Mouse (Mus musculus) frontal cortex, postnatal 25 days (tissue): ENCODE data around the gene Hipk2.
A peak's percentile ranks its signal among the peaks of the same experiment; 100 is the strongest.
"Not testable (repeated sequence)": the region's sequence is repeated elsewhere in the genome, so short reads cannot be mapped to it uniquely, and the experiment has no call there.

Experiments
- DNase-seq, 2 experiments: peaks; one replicate each; pipeline ENCODE4 v3.0.0; 2022; ENCODE audit warnings: low spot score in 2 of 2

Gene Hipk2

DNA sequence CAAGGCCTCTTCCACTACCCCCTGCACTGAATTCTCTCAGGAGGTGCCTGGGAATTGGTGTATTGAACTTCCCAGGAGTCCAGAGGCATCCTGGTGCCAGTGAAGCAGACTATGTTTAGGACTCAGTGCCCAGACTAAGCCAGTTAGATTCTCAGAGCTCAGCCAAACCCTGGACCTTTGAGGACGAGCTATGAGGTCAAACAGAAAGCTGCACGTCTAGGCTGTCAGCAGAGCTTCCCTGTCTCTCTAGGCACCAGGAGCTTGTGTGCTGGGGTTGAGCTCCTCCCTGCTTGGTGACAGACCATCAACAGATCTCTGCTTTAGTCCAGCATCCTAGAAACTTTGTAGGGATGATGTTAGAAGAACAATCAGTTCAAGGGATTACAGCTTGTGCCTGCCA, 174.5 kb downstream of the Hipk2 start:
- no peak for DNase-seq

DNA sequence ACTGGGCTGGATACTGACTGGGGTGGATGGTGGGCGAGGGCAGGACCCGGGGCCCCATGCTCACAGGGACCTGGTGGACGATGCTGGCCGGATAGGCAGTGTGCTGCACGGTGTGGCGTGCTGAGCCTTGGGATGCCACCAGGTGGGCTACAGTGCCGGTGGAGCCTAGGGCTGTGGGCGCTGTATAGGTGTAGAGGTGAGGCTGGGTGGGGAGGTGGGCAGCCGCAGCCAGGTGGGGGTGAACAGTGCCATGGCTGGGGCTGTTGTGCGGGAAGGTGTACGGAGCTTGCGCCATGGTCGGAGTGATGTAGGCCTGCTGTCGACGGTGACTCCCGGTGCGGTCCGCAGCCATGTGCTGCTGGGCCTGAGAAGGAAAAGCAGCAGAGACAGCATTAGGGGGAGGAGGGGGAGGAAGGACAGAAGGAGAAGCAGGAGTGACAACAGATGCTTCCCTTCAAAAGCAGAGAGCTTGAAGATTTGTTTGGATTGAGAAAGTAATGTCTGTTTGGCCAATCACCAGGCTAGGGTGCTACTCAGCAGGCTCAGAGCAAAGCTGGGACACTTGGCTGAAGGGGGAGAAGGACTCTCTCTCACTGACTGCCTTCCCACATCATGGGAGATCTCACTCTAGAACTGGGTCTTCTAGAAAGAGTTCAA, 177.6 kb downstream of the Hipk2 start:
- no peak for DNase-seq

- no peak for DNase-seq
These were observed 179.4 kb downstream of the Hipk2 start for GRCm38 (mm10) chr6:38696570-38696969.

DNA sequence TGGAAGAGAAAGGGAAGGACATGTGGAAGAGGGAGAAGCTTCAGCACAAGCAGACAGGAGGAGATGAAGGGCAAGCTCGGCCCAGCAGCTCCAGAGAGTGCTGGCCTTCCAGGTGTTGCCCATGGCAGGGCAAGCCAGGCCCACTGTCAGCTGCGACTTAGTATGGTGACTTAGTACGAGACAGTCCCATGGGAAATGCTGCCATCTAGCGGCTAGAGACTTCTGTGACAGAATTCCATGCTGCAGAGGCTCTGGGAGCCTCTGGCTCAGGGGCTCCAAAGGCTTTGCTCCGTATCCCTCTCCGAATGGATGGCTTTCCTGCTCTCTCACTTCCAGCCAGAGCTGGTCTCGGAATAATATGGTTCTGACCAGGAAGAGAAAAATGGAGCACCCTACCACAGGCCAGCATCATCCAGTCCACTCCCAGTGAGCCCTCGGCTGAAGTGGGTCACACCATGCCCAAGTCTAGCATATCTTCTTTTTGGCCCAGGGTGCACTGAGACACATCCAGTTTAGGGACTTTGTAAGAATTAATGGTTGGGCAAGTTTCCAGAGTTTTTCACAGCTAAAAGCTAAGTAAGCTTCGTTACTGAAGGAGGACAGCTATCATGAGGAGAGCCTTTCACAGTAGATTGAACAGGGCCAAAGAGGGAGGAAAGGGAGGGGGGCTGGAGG, 180.4 kb downstream of the Hipk2 start:
- DNase-seq, result peak; percentile 72 to 78

DNA sequence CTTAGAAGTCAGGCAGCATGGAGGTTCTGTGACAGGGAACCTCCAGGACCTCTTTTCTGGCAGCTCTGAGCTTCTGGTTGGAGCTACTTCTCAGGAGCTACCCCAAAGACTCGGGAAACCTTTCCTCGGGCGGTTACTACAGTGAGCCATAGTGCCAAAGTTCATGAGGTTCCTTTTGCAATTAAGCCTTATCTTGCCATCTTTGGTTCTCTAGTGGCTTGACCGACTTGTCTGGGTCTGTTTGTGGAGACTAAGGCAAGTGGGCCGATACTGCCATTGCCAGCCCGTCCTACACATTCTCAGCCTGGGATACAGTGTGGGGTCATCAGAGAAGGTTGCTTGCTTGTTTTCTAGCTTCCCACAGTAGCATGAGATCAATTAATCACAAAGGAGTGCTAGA, 183.4 kb downstream of the Hipk2 start:
- no peak for DNase-seq

GRCm38 (mm10) chr6:38691052-38691451, 184.9 kb downstream of the Hipk2 start:
- no peak for DNase-seq

DNA sequence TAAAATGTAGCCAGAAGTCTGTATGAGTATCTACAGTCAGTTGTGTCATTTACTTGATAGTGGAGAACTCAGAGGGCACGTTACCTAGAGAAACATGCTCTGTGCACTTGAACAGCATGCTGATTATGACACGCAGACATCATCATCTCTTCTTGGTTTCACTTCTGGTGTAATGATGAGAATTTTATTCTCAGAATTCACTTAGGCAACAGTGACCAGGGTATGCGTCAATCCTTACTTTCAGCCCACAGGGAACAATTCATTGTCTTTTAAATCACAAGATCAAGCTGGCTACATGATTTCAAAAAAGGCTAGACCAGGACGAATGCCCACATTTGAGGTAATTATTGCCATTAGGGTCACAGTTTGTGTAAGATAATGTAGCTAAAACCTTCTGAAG, 185.3 kb downstream of the Hipk2 start:
- no peak for DNase-seq

GRCm38 (mm10) chr6:38688841-38689240, 187.1 kb downstream of the Hipk2 start:
- DNase-seq, result no peak

GRCm38 (mm10) chr6:38687216-38687615, 188.7 kb downstream of the Hipk2 start:
- DNase-seq, result no peak

- no peak for DNase-seq
These were observed 193.4 kb downstream of the Hipk2 start for GRCm38 (mm10) chr6:38682532-38682931.

GRCm38 (mm10) chr6:38677629-38678028, 198.3 kb downstream of the Hipk2 start:
- no peak for DNase-seq

GRCm38 (mm10) chr6:38676723-38677122, 199.2 kb downstream of the Hipk2 start:
- DNase-seq, result no peak

- DNase-seq, result no peak
These were observed 199.7 kb downstream of the Hipk2 start for GRCm38 (mm10) chr6:38676217-38676616.

- DNase-seq, result no peak
These were observed 204.0 kb downstream of the Hipk2 start for GRCm38 (mm10) chr6:38672011-38672410.

GRCm38 (mm10) chr6:38671270-38671669, 204.7 kb downstream of the Hipk2 start:
- DNase-seq, result no peak

GRCm38 (mm10) chr6:38670488-38670887, 205.5 kb downstream of the Hipk2 start:
- not testable (repeated sequence) for DNase-seq

GRCm38 (mm10) chr6:38669580-38669979, 206.4 kb downstream of the Hipk2 start:
- DNase-seq, result no peak

GRCm38 (mm10) chr6:38662714-38663615, 213.0 kb downstream of the Hipk2 start, which contains the start of gene Clec2l:
Clec2l (plus strand) TSS chr6:38663069.
- peak in 1 of 2 experiments; percentile 27 for DNase-seq

DNA sequence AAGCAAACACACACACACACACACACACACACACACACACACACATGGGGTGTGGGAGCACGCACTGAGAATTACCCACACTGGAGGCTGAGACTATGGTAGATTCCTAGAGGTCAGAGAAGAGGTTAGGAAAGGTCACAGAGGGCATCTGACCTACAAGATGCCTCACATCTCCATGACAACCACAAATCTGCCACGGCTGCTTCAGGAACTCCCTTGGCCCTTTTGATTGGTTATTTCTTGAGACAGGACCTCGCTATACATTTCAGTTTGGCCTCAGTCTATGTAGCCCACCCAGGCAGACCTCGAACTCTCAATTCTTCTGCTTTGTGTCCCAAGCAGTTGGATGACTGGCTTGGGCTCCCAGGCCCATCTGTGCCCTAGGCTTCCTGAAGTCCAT, 214.3 kb downstream of the Hipk2 start:
- DNase-seq, result no peak

GRCm38 (mm10) chr6:38650263-38650937, 225.6 kb downstream of the Hipk2 start:
- DNase-seq, result peak; percentile 42 to 55

- DNase-seq, result no peak
These were observed 226.4 kb downstream of the Hipk2 start for GRCm38 (mm10) chr6:38649545-38649944.
